Mouse (Mus musculus): Measurements from ENCODE around the gene Lage3. TPM values are rescaled to one million over a fixed set of nuclear protein-coding genes. Genes with fewer than 3 reads are reported as not detected.

Lage3 gene
- total RNA-seq, 2 experiments from 2014 or later: 51.8 to 54.6 TPM

Small RNA genes lying within 50 kb of the gene (microRNA-seq; reads per million reads assigned to microRNA genes)
- gene Mir7092: 0 reads per million in 2 experiments

Other genes starting within 250 kb of the Lage3 start
- gene Opn1mw, start 226.2 kb downstream of the Lage3 start, total RNA-seq (2021): not detected
- gene Mecp2, start 218.3 kb downstream of the Lage3 start, total RNA-seq (2021): 10 to 100 TPM; 37.6 to 39.6 TPM
- not detected for gene Tex28, start 185.8 kb downstream of the Lage3 start, total RNA-seq (2021)
- not detected for gene Tktl1, start 176.4 kb downstream of the Lage3 start, total RNA-seq (2021)
- 100 to 1,000 TPM; 375 to 378 TPM for gene Flna, start 103.8 kb downstream of the Lage3 start, total RNA-seq (2021)
- gene Emd, start 98.9 kb downstream of the Lage3 start, total RNA-seq (2021): 10 to 100 TPM; 57.6 to 61.6 TPM
- gene Rpl10, start 82.8 kb downstream of the Lage3 start, total RNA-seq (2021): 100 to 1,000 TPM; 297 to 347 TPM
- gene Taz, start 71.7 kb downstream of the Lage3 start, total RNA-seq (2021): 10 to 100 TPM; 39.3 to 46.4 TPM
- 10 to 100 TPM; 11.7 to 12.5 TPM for gene Dnase1l1, start 71.3 kb downstream of the Lage3 start, total RNA-seq (2021)
- 100 to 1,000 TPM; 103 to 109 TPM for gene Atp6ap1, start 56.5 kb downstream of the Lage3 start, total RNA-seq (2021)
- 10 to 100 TPM; 85.1 to 95.7 TPM for gene Gdi1, start 48.6 kb downstream of the Lage3 start, total RNA-seq (2021)
- 10 to 100 TPM; 38.6 to 39.7 TPM for gene Fam50a, start 40.6 kb downstream of the Lage3 start, total RNA-seq (2021)
- gene Plxna3, start 24.6 kb downstream of the Lage3 start, total RNA-seq (2021): 1 to 10 TPM; 2.8 to 3.6 TPM
- gene Ubl4a, start 19.6 kb upstream of the Lage3 start, total RNA-seq (2021): 10 to 100 TPM; 48.3 to 50.5 TPM
- 1 to 10 TPM; 7.8 to 7.9 TPM for gene Slc10a3, start 19.7 kb upstream of the Lage3 start, total RNA-seq (2021)
- gene Fam3a, start 39.7 kb upstream of the Lage3 start, total RNA-seq (2021): 10 to 100 TPM; 16.6 to 24.0 TPM
- 10 to 100 TPM; 39.7 to 40.8 TPM for gene Ikbkg, start 39.7 kb upstream of the Lage3 start, total RNA-seq (2021)
- 1 to 10 TPM; 9.1 to 10.0 TPM for gene G6pdx, start 75.6 kb upstream of the Lage3 start, total RNA-seq (2021)
- gene Gm6880, start 127.8 kb upstream of the Lage3 start, total RNA-seq (2021): not detected
- gene Olfr1326-ps1, start 221.3 kb upstream of the Lage3 start, total RNA-seq (2021): not detected
- gene Olfr1325, start 239.1 kb upstream of the Lage3 start, total RNA-seq (2021): not detected